Mouse (Mus musculus): ENCODE measurements around the gene Clec18a. TPM values are rescaled to one million over a fixed set of nuclear protein-coding genes. Genes with fewer than 3 reads are reported as not detected.
"Not testable (repeated sequence)": the region's sequence is repeated elsewhere in the genome, so short reads cannot be mapped to it uniquely, and the experiment has no call there.

Gene Clec18a
- total and polyA plus RNA-seq, 3 experiments = not detected

GRCm38 (mm10) chr8:111114891-111115290 lies 22.7 kb upstream of the Clec18a start:
- Histone ChIP-seq H3K79me2 (replicated peaks; ENCODE audit: control insufficient read depth, extremely low read depth, insufficient read depth, poor library complexity, severe bottlenecking) (no peaks in the 10 kb centered on the region), H3K4me3 (replicated peaks in 1 of 3; ENCODE audit: low read depth in 2 of 3, low read length in 2 of 3, poor library complexity in 1 of 3) (no peak overlapping the region), H3K4me2 (ENCODE audit: insufficient read depth, low read depth, poor library complexity, severe bottlenecking) (no peak overlapping the region), H3K27ac (ENCODE audit: insufficient read depth, low read depth) (no peak overlapping the region), H3K4me1 (ENCODE audit: control insufficient read depth in 1 of 2, insufficient read depth in 2 of 2) (no peaks in the 10 kb centered on the region; a peak in 1 of 4 replicates), H3K9ac (ENCODE audit: insufficient read depth, low read depth) (no peak overlapping the region), H3K36me3 (replicated peaks in 1 of 2; ENCODE audit: control insufficient read depth in 1 of 2, insufficient read depth in 1 of 2, low read length in 1 of 2) (peaks cover 26 to 61% of the 10 kb centered on the region in 2 experiments), H3K27me3 (replicated peaks) (no peaks in the 10 kb centered on the region), H3K9me3 (replicated peaks; ENCODE audit: low read length) (no peaks in the 10 kb centered on the region)
- in situ Hi-C loops (cut with MboI; ENCODE audit: low pct_ligation_motif_present, low pct_unique_long_range_greater_than_20kb, low sequenced_read_pairs) = no loop called here
- TF ChIP-seq EP300 (IDR thresholded peaks at IDR 0.05; ENCODE audit: low read length) = peak; percentile 67
- TF ChIP-seq ELF1 (IDR thresholded peaks at IDR 0.05; ENCODE audit: low read depth, low read length) = no peak
- no peak for TF ChIP-seq TCF12 (IDR thresholded peaks at IDR 0.05; ENCODE audit: low read depth, low read length)
- TF ChIP-seq CHD2 (IDR thresholded peaks at IDR 0.05; ENCODE audit: low read length) = no peak
- TF ChIP-seq RAD21 (IDR thresholded peaks at IDR 0.05; ENCODE audit: low read depth, low read length) = no peak
- TF ChIP-seq IRF4 (IDR thresholded peaks at IDR 0.05; ENCODE audit: low read depth, low read length) = peak; percentile 78
- dilution Hi-C loops (cut with MboI; ENCODE audit: extremely low pct_ligation_motif_present, extremely low pct_unique_long_range_greater_than_20kb, low sequenced_read_pairs) = no loop called here
- no peak for DNase-seq (ENCODE audit: extremely low read depth)

DNA sequence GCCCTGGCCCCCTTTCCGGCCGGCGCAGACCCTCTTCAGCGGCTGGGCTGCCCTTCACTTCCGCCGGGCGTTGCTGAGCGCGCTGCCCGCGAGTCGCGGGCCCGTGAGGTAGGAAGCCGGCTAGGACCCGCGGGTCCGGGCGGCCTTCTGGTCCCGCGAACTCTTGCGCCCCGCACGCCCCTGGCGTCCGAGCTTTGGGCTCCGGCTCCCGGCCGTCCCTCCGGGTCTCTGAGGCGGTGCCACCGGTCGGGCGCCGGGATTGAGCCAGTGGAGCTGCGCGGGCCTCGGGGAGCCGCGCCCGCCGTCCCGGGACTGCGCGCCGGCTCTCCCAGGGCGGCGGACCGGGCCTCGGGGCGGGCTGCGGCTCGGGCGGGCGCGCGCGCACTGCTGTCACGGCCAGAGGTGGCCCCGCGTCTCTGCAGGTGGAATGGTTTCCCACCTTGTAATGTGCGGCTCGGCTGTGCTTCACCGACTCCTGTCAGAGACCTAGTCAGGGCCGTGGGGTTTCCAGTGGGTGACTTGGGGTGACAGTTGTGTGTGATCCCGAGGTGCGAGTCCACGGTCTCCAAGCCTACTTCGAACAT lies 2.6 kb upstream of the Clec18a start:
- H3K36me3 ChIP-seq (replicated peaks in 1 of 2; ENCODE audit: control insufficient read depth in 1 of 2, insufficient read depth in 1 of 2, low read length in 1 of 2); H3K79me2 ChIP-seq (replicated peaks; ENCODE audit: control insufficient read depth, extremely low read depth, insufficient read depth, poor library complexity, severe bottlenecking); DNase-seq (ENCODE audit: extremely low read depth); H3K27ac ChIP-seq (ENCODE audit: insufficient read depth, low read depth); dilution Hi-C loops (cut with MboI; ENCODE audit: extremely low pct_ligation_motif_present, extremely low pct_unique_long_range_greater_than_20kb, low sequenced_read_pairs); H3K27me3 ChIP-seq (replicated peaks); H3K9me3 ChIP-seq (replicated peaks; ENCODE audit: low read length): not testable (repeated sequence)
- peak overlapping the region; percentile 46; the same call in 1 of the 2 replicates for H3K9ac ChIP-seq (ENCODE audit: insufficient read depth, low read depth)
- TF ChIP-seq NRF1 (IDR thresholded peaks at IDR 0.05; ENCODE audit: low read depth, low read length) = peak; percentile 28; the same call in 1 of the 2 replicates
- H3K4me2 ChIP-seq (ENCODE audit: insufficient read depth, low read depth, poor library complexity, severe bottlenecking) = peak overlapping the region; percentile 70; the same call in 1 of the 2 replicates
- in situ Hi-C loops (cut with MboI; ENCODE audit: low pct_ligation_motif_present, low pct_unique_long_range_greater_than_20kb, low sequenced_read_pairs) = loop anchor here (25.0 kb wide), 1 partner anchor 458 kb away; no protein-coding TSS in a partner anchor
- peak overlapping the region; percentile 57 to 84 (median 71) for H3K4me3 ChIP-seq (replicated peaks in 1 of 3; ENCODE audit: low read depth in 2 of 3, low read length in 2 of 3, poor library complexity in 1 of 3)
- peaks cover 4 to 11% of the 10 kb centered on the region in 2 experiments; a peak in 3 of 4 replicates for H3K4me1 ChIP-seq (ENCODE audit: control insufficient read depth in 1 of 2, insufficient read depth in 2 of 2)

DNA sequence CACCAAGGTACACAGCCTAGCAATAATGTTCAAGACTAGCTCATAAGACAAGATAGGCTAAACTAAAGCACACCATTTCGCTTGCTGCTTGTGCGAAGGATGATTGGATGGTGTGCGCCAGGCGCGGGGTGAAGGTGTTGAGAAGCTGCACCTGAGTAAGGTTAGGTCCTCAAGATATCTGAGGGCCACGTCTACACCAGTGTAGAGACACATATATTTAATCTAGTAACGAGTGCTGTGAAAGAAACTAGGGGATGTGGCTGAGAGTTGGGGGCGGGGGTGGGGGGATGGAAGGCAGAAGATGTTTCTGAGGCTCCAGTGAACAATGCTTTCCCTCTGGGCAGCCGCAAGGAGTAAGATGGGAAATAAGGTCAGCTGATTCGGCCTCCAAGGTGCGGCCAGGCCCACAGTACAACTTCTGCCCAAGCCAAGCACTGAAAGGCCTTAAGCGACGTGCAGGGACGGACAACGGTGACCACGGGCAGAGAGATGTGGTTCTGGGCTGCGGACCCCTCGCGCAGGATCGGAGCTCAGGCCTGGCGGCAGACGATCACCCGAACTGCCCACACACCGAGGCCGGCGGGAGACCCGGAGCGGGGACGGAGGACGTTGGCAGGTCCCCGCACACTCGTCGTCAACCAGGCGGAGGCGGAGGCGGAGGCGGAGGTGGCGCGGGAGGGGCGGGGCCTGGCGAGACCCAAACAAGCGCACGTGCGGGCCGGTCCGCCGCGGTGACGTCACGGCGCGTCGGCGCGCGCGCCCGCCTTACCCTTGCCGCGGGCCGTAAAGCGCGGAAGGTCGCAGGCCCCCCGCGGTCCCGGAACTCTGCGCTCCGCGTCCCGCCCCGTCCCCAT lies 1.9 kb upstream of the Clec18a start, which contains the start of gene Pdpr:
TSS of gene Pdpr (plus strand) at position 766 of the 854 bp plus-strand sequence.
- no peak within 1 kb of the TSS for H3K27ac ChIP-seq (ENCODE audit: insufficient read depth, low read depth)
- peak within 1 kb of the TSS; percentile 57 to 84 (median 71) for H3K4me3 ChIP-seq (replicated peaks in 1 of 3; ENCODE audit: low read depth in 2 of 3, low read length in 2 of 3, poor library complexity in 1 of 3)
- in situ Hi-C loops (cut with MboI; ENCODE audit: low pct_ligation_motif_present, low pct_unique_long_range_greater_than_20kb, low sequenced_read_pairs) = loop anchor here (25.0 kb wide), 1 partner anchor 457 kb away; no protein-coding TSS in a partner anchor
- peaks cover 3% of the 10 kb centered on the region for H3K9me3 ChIP-seq (replicated peaks; ENCODE audit: low read length)
- DNase-seq (ENCODE audit: extremely low read depth) = peak; percentile 71
- peaks cover 4 to 11% of the 10 kb centered on the region in 2 experiments; a peak in 3 of 4 replicates for H3K4me1 ChIP-seq (ENCODE audit: control insufficient read depth in 1 of 2, insufficient read depth in 2 of 2)
- TF ChIP-seq MYC (IDR thresholded peaks at IDR 0.05; ENCODE audit: low read depth, low read length) (no peak), POLR2A (IDR thresholded peaks at IDR 0.05; ENCODE audit: low read depth, low read length) (no peak), MAFK (IDR thresholded peaks at IDR 0.05; ENCODE audit: insufficient replicate concordance, low read length) (no peak), HCFC1 (IDR thresholded peaks at IDR 0.05; ENCODE audit: low read depth, low read length) (peak; percentile 52), CTCF (conservative IDR thresholded peaks at IDR 0.05 in 1 of 2, IDR thresholded peaks at IDR 0.05 in 1 of 2; ENCODE audit: low read depth in 2 of 2, low read length in 2 of 2) (no peak), JUND (conservative IDR thresholded peaks at IDR 0.05; ENCODE audit: low read depth, low read length) (no peak), TCF12 (IDR thresholded peaks at IDR 0.05; ENCODE audit: low read depth, low read length) (0 out of 2 replicates have a peak, but pooled peaks have one; percentile 21), CHD2 (IDR thresholded peaks at IDR 0.05; ENCODE audit: low read length) (peak; percentile 31; the same call in 1 of the 2 replicates), NRF1 (IDR thresholded peaks at IDR 0.05; ENCODE audit: low read depth, low read length) (peak; percentile 49; the same call in 1 of the 2 replicates), ZKSCAN1 (IDR thresholded peaks at IDR 0.05; ENCODE audit: borderline replicate concordance, low read depth, low read length) (no peak), SIN3A (IDR thresholded peaks at IDR 0.05; ENCODE audit: low read length) (peak; percentile 65; the same call in 1 of the 2 replicates), BHLHE40 (IDR thresholded peaks at IDR 0.05; ENCODE audit: low read depth, low read length) (peak; percentile 94), MAX (IDR thresholded peaks at IDR 0.05; ENCODE audit: low read length) (peak; percentile 72), ZC3H11A (IDR thresholded peaks at IDR 0.05; ENCODE audit: low read depth, low read length) (no peak), ELF1 (IDR thresholded peaks at IDR 0.05; ENCODE audit: low read depth, low read length) (peak; percentile 72)
- peak within 1 kb of the TSS; percentile 70 for H3K4me2 ChIP-seq (ENCODE audit: insufficient read depth, low read depth, poor library complexity, severe bottlenecking)
- peaks cover 9% of the 10 kb centered on the region for H3K27me3 ChIP-seq (replicated peaks)
- H3K36me3 ChIP-seq (replicated peaks in 1 of 2; ENCODE audit: control insufficient read depth in 1 of 2, insufficient read depth in 1 of 2, low read length in 1 of 2) = no peaks in the 10 kb centered on the region
- H3K9ac ChIP-seq (ENCODE audit: insufficient read depth, low read depth) = peak within 1 kb of the TSS; percentile 46; the same call in 1 of the 2 replicates
- 0 out of 2 replicates have a peak, but pooled peaks cover 5% of the 10 kb centered on the region for H3K79me2 ChIP-seq (replicated peaks; ENCODE audit: control insufficient read depth, extremely low read depth, insufficient read depth, poor library complexity, severe bottlenecking)
- dilution Hi-C loops (cut with MboI; ENCODE audit: extremely low pct_ligation_motif_present, extremely low pct_unique_long_range_greater_than_20kb, low sequenced_read_pairs) = no loop called here

All from CH12.LX (cell line).